Mouse (Mus musculus): ENCODE data around the gene Nat10. TPM values are rescaled to one million over a fixed set of nuclear protein-coding genes. Genes with fewer than 3 reads are reported as not detected.

The Nat10 gene
- polyA plus RNA-seq, 2 experiments = 9.1 to 21.7 TPM

GRCm38 (mm10) chr2:103700514-103700913, 60.6 kb downstream of the Nat10 start:
- no peak for DNase-seq (ENCODE audit: low read depth in 3 of 3, low spot score in 3 of 3)
- Histone ChIP-seq H3K27ac (no peak overlapping the region), H3K9me3 (ENCODE audit: control insufficient read depth, low read length) (no peaks in the 10 kb centered on the region), H3K9ac (replicated peaks) (no peak overlapping the region), H3K4me3 (ENCODE audit: insufficient read depth in 1 of 2, low read depth in 2 of 2, low read length in 2 of 2) (no peak overlapping the region), H3K4me1 (replicated peaks; ENCODE audit: control insufficient read depth in 2 of 2, insufficient read depth in 2 of 2, low read length in 1 of 2) (no peaks in the 10 kb centered on the region), H3K4me2 (ENCODE audit: low read depth) (no peak overlapping the region), H3K36me3 (replicated peaks; ENCODE audit: control insufficient read depth, insufficient read depth, low read depth) (no peaks in the 10 kb centered on the region), H3K27me3 (ENCODE audit: control insufficient read depth, insufficient read depth, low read length) (no peaks in the 10 kb centered on the region)
- ATAC-seq (ENCODE audit: insufficient read depth) = no peak
- TF ChIP-seq EP300 (IDR thresholded peaks at IDR 0.05; ENCODE audit: low read depth) (no peak), CTCF (IDR thresholded peaks at IDR 0.05; ENCODE audit: low read depth) (peak; percentile 29; the same call in 1 of the 2 replicates)
- 74% methylated on average over 12 of the region's 12 CpGs for WGBS (ENCODE audit: insufficient replicate concordance)

DNA sequence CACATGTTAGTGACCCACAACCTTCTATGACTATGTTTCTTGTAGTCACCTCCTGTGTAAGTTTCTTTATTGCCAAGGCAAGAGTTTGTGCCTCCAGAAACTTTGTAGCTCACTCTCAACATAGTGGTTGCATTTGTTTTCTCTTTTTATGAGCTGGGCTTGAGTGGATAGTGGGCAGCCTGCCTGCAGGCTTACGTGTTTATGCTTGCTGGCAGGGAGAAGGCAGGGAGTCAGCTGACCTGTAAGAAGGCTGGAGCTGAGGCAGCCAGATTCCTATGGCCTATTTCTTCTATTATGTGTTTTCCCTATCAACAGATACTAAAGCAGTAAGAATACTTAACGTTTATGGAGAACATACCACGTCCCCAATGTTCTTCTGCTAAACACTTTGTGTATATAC, 64.9 kb downstream of the Nat10 start:
- DNase-seq (ENCODE audit: low read depth in 3 of 3, low spot score in 3 of 3) = no peak
- no peak overlapping the region for H3K4me3 ChIP-seq (ENCODE audit: insufficient read depth in 1 of 2, low read depth in 2 of 2, low read length in 2 of 2)
- no peaks in the 10 kb centered on the region for H3K9me3 ChIP-seq (ENCODE audit: control insufficient read depth, low read length)
- no peaks in the 10 kb centered on the region for H3K27me3 ChIP-seq (ENCODE audit: control insufficient read depth, insufficient read depth, low read length)
- WGBS (ENCODE audit: insufficient replicate concordance) = 58% methylated on average over 3 of the region's 3 CpGs
- H3K9ac ChIP-seq (replicated peaks) = no peak overlapping the region
- H3K4me2 ChIP-seq (ENCODE audit: low read depth) = no peak overlapping the region
- ATAC-seq (ENCODE audit: insufficient read depth) = no peak
- no peaks in the 10 kb centered on the region for H3K36me3 ChIP-seq (replicated peaks; ENCODE audit: control insufficient read depth, insufficient read depth, low read depth)
- no peak overlapping the region for H3K27ac ChIP-seq
- no peaks in the 10 kb centered on the region for H3K4me1 ChIP-seq (replicated peaks; ENCODE audit: control insufficient read depth in 2 of 2, insufficient read depth in 2 of 2, low read length in 1 of 2)
- no peak for TF ChIP-seq EP300 (IDR thresholded peaks at IDR 0.05; ENCODE audit: low read depth)
- TF ChIP-seq CTCF (IDR thresholded peaks at IDR 0.05; ENCODE audit: low read depth) = no peak

DNA sequence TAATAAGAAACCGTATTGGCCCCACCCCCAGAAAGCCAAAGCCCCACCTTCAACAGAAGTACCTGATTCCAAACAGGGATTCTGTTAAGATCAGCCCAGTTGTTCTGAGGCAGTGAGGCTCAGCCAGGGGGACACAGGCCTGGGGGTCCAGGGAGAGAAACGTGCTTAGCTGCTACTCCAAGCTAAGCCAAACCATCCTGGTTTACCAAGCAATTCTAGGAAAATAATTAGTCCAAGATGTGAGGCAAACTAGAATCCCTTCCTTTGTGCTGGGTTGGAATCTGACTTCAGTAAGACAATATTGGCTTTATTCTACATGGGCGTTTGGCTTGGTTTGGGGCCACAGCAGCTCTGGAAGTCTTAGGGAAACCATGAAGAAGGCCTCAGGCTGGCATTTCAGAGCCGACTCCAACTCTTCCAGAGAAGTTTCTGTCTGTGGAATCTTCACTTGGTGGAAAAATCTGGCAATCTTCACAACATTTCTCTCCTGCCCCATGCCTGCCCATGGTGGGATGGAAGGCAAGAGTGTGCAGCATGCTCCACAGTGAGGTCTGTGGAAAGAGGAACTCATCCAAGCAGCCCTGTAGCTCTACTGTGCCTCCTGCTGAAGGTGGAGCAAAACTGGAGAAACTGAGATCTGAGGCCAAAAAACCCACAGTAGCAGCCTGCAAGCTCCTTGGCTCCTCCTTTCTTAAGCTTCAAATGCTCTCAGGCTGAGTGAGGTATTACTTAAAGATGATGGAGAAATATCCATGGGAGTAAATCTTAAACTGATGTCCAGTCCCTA, 66.1 kb downstream of the Nat10 start:
- no peaks in the 10 kb centered on the region for H3K4me1 ChIP-seq (replicated peaks; ENCODE audit: control insufficient read depth in 2 of 2, insufficient read depth in 2 of 2, low read length in 1 of 2)
- no peak overlapping the region for H3K4me2 ChIP-seq (ENCODE audit: low read depth)
- H3K27ac ChIP-seq = no peak overlapping the region
- H3K27me3 ChIP-seq (ENCODE audit: control insufficient read depth, insufficient read depth, low read length) = no peaks in the 10 kb centered on the region
- DNase-seq (ENCODE audit: low read depth in 3 of 3, low spot score in 3 of 3) (no peak), ATAC-seq (ENCODE audit: insufficient read depth) (no peak)
- no peaks in the 10 kb centered on the region for H3K9me3 ChIP-seq (ENCODE audit: control insufficient read depth, low read length)
- 41% methylated on average over 4 of the region's 4 CpGs for WGBS (ENCODE audit: insufficient replicate concordance)
- H3K9ac ChIP-seq (replicated peaks) = no peak overlapping the region
- H3K4me3 ChIP-seq (ENCODE audit: insufficient read depth in 1 of 2, low read depth in 2 of 2, low read length in 2 of 2) = no peak overlapping the region
- H3K36me3 ChIP-seq (replicated peaks; ENCODE audit: control insufficient read depth, insufficient read depth, low read depth) = no peaks in the 10 kb centered on the region
- TF ChIP-seq EP300 (IDR thresholded peaks at IDR 0.05; ENCODE audit: low read depth) (no peak), CTCF (IDR thresholded peaks at IDR 0.05; ENCODE audit: low read depth) (no peak; the same call in 1 of the 2 replicates)

DNA sequence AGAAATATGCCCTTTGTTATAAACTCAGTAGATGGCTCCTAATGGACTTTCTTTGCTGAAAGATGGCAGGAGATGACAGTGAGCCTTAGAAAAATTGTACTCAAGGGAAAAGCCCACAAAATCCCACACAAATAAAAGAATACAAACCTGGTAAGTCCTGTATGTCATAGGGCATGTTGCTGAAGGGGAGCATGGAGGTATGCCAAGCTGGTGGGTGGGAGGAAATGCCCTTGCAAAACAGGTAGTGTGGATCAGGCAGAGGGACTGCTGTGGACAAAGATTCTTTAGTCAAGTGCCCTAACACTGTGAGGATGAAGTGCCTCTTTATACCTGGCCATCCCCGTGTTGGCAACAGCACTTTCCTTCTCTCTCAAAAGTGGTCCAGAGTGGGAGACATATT, 68.3 kb downstream of the Nat10 start:
- H3K27ac ChIP-seq = no peak overlapping the region

GRCm38 (mm10) chr2:103691278-103691677, 69.8 kb downstream of the Nat10 start:
- Histone ChIP-seq H3K9me3 (ENCODE audit: control insufficient read depth, low read length) (no peaks in the 10 kb centered on the region), H3K4me1 (replicated peaks; ENCODE audit: control insufficient read depth in 2 of 2, insufficient read depth in 2 of 2, low read length in 1 of 2) (no peaks in the 10 kb centered on the region), H3K4me3 (ENCODE audit: insufficient read depth in 1 of 2, low read depth in 2 of 2, low read length in 2 of 2) (no peak overlapping the region), H3K4me2 (ENCODE audit: low read depth) (no peak overlapping the region), H3K36me3 (replicated peaks; ENCODE audit: control insufficient read depth, insufficient read depth, low read depth) (no peaks in the 10 kb centered on the region), H3K9ac (replicated peaks) (no peak overlapping the region), H3K27ac (no peak overlapping the region), H3K27me3 (ENCODE audit: control insufficient read depth, insufficient read depth, low read length) (no peaks in the 10 kb centered on the region)
- TF ChIP-seq CTCF (IDR thresholded peaks at IDR 0.05; ENCODE audit: low read depth) (no peak), EP300 (IDR thresholded peaks at IDR 0.05; ENCODE audit: low read depth) (no peak)
- ATAC-seq (ENCODE audit: insufficient read depth) = no peak
- no peak for DNase-seq (ENCODE audit: low read depth in 3 of 3, low spot score in 3 of 3)
- WGBS (ENCODE audit: insufficient replicate concordance) = 47% methylated on average over 1 of the region's 1 CpGs

More for the DNA sequence above, 68.3 kb downstream of the Nat10 start:
- Histone ChIP-seq H3K4me1 (replicated peaks; ENCODE audit: control insufficient read depth in 2 of 2, insufficient read depth in 2 of 2, low read length in 1 of 2) (no peaks in the 10 kb centered on the region), H3K27me3 (ENCODE audit: control insufficient read depth, insufficient read depth, low read length) (no peaks in the 10 kb centered on the region), H3K9me3 (ENCODE audit: control insufficient read depth, low read length) (no peaks in the 10 kb centered on the region), H3K36me3 (replicated peaks; ENCODE audit: control insufficient read depth, insufficient read depth, low read depth) (no peaks in the 10 kb centered on the region), H3K4me3 (ENCODE audit: insufficient read depth in 1 of 2, low read depth in 2 of 2, low read length in 2 of 2) (no peak overlapping the region), H3K9ac (replicated peaks) (no peak overlapping the region), H3K4me2 (ENCODE audit: low read depth) (no peak overlapping the region)
- DNase-seq (ENCODE audit: low read depth in 3 of 3, low spot score in 3 of 3) (no peak), ATAC-seq (ENCODE audit: insufficient read depth) (no peak)
- WGBS (ENCODE audit: insufficient replicate concordance) = 53% methylated on average over 1 of the region's 1 CpGs
- TF ChIP-seq CTCF (IDR thresholded peaks at IDR 0.05; ENCODE audit: low read depth) (no peak), EP300 (IDR thresholded peaks at IDR 0.05; ENCODE audit: low read depth) (no peak)
